Mouse (Mus musculus): ENCODE results near the gene Lin37.

Gene Lin37

GRCm38 (mm10) chr7:30559443-30559954 lies at the start of gene Lin37:
Lin37 (minus strand) TSS chr7:30559838.
- under 1% methylated on average over 20 of the region's 20 CpGs for WGBS

- 52% methylated on average over 16 of the region's 16 CpGs for WGBS
Measured at GRCm38 (mm10) chr7:30608476-30608875, 48.8 kb upstream of the Lin37 start.

GRCm38 (mm10) chr7:30607706-30608309 lies 48.2 kb upstream of the Lin37 start:
- 39% methylated on average over 8 of the region's 8 CpGs for WGBS

GRCm38 (mm10) chr7:30604944-30605343 lies 45.3 kb upstream of the Lin37 start:
- 93% methylated on average over 8 of the region's 8 CpGs for WGBS

GRCm38 (mm10) chr7:30604424-30604823 lies 44.8 kb upstream of the Lin37 start:
- 61% methylated on average over 8 of the region's 8 CpGs for WGBS

GRCm38 (mm10) chr7:30602583-30602982 lies 42.9 kb upstream of the Lin37 start:
- WGBS = 68% methylated on average over 3 of the region's 3 CpGs

- WGBS = 60% methylated on average over 7 of the region's 7 CpGs
Measured at GRCm38 (mm10) chr7:30600651-30601050, 41.0 kb upstream of the Lin37 start.

GRCm38 (mm10) chr7:30599933-30600353 lies 40.3 kb upstream of the Lin37 start:
- WGBS = 2% methylated on average over 16 of the region's 16 CpGs

- WGBS = 94% methylated on average over 12 of the region's 12 CpGs
Measured at GRCm38 (mm10) chr7:30598786-30599185, 39.1 kb upstream of the Lin37 start, which contains the start of gene Zbtb32. Zbtb32 (minus strand) TSS chr7:30598909.

GRCm38 (mm10) chr7:30596811-30597210 lies 37.2 kb upstream of the Lin37 start:
- 41% methylated on average over 5 of the region's 5 CpGs for WGBS

GRCm38 (mm10) chr7:30596093-30596492 lies 36.5 kb upstream of the Lin37 start:
- 84% methylated on average over 5 of the region's 5 CpGs for WGBS

- 68% methylated on average over 4 of the region's 4 CpGs for WGBS
Measured at GRCm38 (mm10) chr7:30594510-30595024, 34.9 kb upstream of the Lin37 start.

- 80% methylated on average over 10 of the region's 10 CpGs for WGBS
Measured at GRCm38 (mm10) chr7:30593579-30594509, 34.2 kb upstream of the Lin37 start.

- 70% methylated on average over 5 of the region's 5 CpGs for WGBS
Measured at GRCm38 (mm10) chr7:30592772-30593423, 33.3 kb upstream of the Lin37 start.

GRCm38 (mm10) chr7:30591605-30591951 lies 31.9 kb upstream of the Lin37 start:
- WGBS = 58% methylated on average over 4 of the region's 4 CpGs

GRCm38 (mm10) chr7:30590927-30591604 lies 31.4 kb upstream of the Lin37 start:
- WGBS = 93% methylated on average over 9 of the region's 9 CpGs

- 29% methylated on average over 40 of the region's 40 CpGs for WGBS
Measured at GRCm38 (mm10) chr7:30589435-30590301, 30.0 kb upstream of the Lin37 start.

- WGBS = under 1% methylated on average over 66 of the region's 68 CpGs
Measured at GRCm38 (mm10) chr7:30588676-30589434, 29.2 kb upstream of the Lin37 start, which contains the start of gene Kmt2b. Kmt2b (minus strand) TSS chr7:30588726.

GRCm38 (mm10) chr7:30587842-30588667 lies 28.4 kb upstream of the Lin37 start:
- 2% methylated on average over 66 of the region's 67 CpGs for WGBS

Measured in cerebral cortex, adult 2 months (tissue).